Mouse (Mus musculus) kidney, adult 8-10 months (tissue): ENCODE results near the gene Aqr.
A peak's percentile ranks its signal among the peaks of the same experiment; 100 is the strongest.

ENCODE experiments used
- DNase-seq, 2 experiments: peaks; one replicate each; pipeline ENCODE4 v3.0.0; 2022

Gene Aqr

DNA sequence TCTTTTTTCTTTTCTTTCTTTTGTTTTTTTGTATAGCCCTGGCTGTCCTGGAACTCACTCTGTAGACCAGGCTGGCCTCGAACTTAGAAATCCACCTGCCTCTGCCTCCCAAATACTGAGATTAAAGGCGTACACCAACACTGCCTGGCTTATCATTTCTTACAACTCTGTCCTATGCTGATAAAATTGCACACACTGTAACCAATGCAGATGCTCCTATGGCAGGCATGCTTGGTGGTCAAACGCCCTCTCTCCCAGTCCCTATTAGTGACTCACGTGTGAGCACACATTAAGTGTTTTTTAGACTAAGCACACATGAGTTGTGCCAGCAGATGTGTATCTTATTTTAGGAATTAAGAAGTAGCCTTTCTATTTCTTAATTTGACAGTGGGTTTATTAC is 53.5 kb downstream of the Aqr start:
- DNase-seq = no peak

DNA sequence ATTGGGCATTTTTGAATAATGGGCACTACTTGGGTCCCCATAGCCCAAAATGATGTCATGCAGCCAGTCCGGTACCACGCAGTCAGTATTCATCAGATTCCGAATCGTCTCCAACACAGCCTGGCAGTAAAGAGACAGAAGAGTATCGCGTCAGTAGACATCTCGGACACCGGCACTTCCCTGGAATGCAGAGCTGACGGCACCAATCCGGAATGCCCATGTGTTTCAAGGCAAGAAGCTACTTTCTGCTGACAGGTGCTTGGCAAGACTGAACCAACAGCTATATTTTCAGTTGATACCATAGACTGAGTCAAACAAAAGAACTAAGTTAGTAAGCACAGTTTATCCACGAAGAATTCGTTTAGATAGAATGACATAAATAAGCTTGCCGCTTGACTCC is 56.2 kb downstream of the Aqr start:
- DNase-seq = no peak

DNA sequence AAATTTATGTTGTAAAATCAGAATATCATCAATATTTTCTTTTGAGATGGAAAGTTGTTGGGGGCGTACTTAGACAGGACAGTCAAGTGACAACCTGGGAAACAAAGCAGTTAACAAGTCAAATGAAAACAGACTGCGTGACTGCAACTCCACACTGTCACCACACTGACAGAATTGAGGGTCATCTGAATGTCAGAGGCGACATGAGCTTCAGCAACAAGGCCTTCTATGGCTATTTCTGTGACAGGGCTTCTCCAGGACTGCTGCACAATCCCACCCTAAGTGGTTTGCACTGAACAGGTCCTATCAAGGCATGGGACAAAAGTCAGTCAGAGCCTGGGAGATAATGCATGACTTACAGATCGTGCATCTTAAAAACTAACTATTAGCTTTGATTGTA is 63.5 kb downstream of the Aqr start:
- no peak for DNase-seq

DNA sequence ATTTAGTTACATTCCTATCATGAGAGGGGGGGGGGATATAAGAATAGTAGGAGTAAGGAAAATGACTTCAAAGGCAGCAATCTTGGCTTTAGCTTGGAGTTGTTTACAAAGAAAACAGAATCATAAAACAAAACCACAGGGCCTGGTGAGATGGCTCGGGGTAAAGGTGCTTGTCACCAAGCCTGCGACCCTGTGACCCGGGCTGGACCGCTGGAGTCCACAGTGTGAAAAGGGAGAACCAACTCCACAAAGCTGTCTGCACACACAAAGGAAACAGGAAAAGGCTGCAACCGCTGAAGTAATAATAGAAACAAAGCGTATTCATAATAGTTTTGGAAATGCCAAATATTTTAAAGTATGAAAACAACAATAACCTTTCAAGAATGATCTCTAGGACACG is 67.4 kb downstream of the Aqr start:
- peak; percentile 7 to 23 for DNase-seq

DNA sequence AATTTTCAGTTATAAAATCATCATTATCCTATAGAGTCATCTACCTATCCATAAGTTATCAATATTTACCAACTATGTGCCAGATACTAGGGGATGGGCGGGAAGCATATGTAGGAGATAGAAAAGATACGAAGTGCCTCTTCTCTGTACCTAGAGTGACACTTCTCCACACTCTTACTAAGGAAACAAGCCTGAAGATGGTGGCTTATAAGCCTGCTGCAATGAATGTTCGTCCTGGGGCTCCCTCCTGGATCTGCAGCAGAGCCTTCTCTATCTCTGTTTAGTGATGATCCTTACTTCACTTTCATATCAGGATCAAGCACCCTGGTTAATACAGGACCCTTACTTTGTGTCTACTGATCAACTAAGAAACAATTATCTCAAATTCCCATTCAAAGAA is 69.2 kb downstream of the Aqr start:
- no peak for DNase-seq

DNA sequence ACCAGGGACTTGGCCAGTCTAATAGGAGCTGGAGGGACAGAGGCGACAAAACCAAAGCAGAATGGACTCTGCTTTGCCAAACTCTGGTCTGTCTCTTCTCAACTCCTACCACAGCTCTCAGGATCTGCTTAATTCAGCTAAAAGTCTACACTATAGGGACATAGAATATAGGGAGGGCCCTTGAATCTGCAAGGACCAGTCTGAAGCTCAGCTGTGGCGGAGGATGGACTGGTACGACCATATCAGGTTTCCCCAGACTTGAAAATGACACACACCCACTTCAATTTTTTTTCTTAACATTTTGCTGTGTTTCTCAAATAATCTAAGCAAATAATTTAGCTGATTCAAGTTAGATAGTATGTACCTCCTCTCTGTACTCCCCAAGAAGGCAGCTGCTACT is 69.6 kb downstream of the Aqr start:
- no peak for DNase-seq

DNA sequence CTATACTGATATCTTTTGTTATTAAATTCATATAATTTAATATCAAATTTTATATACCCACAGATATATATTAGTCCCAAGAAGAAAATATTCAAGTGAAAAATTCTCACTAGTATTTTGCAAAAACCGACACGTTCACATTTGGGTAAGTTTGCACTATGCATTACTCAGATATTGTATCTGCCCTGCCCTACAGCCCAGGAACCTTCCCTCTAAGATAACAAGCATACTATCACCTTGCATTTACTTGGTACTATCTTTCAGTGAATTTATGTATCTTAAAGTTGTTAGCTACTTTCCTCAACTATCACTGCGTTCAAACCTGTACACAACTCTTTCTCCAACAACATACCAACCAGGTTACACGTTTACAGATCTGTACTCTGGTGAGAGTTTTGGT is 71.3 kb downstream of the Aqr start:
- DNase-seq = no peak

DNA sequence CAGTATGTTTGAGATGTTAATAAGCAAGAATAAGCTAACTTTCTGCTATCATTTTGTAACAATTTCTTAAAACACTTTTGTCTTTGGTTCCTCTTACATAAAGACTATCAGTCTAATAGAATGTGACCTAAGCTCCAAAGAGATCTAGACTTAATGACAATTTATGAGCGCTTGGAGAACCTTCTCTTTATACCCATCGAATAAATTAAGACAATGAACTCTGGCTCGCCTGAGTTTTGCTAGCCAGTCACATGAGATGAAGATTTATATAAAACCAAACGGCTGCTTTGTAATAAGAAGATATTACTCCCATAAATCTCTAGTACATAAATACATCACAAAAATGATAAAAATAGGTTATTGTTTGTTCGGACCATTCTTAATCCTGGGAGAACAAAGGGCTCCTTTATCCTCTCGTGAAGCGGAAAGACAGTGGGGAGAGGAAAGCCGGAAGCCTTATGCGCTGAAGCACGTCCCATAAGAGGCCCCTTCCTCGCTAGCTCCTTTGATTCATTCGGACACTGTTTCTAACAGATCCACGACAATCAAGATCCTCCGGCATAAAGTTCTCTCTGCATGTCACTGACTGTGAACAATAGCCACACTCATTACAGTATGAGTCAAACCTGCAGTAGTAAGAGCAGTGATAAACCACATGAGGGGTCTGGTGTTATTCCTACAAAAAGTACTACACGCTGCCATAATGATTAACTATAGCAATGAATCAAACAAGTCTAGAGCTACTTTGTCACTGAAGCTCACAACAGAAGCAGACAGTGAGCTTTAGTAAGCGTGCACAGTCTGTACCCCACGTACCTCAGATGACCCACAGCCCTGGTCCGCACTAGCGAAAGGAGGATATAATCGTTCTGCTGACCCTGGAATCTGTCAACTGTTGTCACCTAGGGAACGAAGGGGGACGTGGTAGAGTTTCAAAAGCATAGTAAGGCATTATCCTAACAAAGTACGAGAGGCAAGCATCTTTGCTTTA is 79.2 kb downstream of the Aqr start:
- DNase-seq = no peak

DNA sequence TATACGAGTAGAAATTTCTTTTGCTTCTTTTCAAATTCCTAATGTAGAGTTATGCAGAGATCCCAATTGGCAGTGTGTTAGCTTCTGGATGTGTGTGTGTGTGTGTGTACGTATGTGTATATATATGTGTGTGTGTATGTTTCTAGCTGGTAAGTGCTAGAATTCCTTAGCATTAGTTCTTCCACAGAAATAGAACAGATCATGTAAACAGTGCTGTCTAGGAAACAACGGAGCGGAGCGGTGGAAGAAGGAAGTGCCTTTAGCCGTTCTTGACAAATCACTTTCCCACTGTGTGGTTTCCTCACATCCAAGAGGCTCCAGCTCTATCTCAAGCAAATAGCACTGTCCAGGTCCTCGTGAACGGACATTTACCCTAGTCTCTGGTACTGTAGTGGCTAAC is 80.4 kb downstream of the Aqr start:
- no peak for DNase-seq

DNA sequence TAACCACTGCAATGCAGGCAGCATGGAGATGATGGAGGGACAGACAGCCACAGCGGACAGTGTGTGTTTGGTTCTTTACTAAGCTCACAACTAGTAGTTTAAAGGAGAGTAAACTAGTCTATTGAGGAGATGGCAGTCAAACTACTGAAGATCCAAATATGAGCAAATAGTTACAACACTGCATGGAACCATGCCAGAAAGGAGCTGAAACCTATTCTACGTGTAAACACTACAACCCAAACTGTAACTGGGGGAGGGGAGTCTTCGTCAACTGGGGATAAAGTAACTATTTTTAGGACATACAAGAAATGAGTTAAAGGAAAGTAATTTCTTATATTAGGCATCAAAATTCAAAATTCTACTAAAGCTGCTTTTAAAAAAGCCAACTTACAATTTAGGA is 84.4 kb downstream of the Aqr start:
- DNase-seq = no peak

DNA sequence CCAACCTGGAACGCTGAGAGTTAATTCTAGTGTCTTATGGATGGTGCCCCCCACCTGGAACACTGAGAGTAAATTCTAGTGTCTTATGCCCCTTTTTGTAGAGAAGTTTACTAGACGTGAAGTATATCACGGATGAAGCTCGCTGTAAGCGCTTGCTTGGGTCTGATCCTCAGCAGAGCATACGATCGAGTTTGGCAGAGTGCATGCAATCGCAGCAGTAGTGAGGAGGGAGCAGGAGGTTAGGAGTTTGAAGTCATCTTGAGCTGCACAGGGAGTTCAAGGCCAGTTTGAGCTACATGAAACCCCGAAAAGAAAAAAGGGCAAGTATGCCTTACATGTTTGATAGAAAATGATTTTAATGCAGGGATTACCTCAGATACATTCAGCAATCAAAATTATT is 86.0 kb downstream of the Aqr start:
- no peak for DNase-seq

DNA sequence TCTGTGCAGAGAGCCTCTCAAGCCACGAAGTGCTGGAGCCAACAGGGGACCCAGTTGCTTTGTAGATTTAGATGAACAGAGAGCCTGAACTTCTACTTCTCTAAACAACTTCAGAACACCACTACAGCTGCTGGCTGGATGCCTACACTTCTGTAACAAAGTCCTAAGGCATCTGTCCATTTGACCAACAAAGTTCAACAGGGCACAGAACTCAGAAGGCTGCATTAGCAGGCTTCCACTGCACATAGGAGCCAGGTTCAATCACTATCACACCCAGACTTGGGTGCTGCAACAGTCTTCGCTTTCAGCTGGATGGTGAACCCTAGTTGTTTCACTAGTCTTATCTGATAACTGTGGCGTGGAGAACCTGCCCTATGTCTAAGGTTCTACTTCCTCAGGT is 87.0 kb downstream of the Aqr start:
- DNase-seq = no peak

DNA sequence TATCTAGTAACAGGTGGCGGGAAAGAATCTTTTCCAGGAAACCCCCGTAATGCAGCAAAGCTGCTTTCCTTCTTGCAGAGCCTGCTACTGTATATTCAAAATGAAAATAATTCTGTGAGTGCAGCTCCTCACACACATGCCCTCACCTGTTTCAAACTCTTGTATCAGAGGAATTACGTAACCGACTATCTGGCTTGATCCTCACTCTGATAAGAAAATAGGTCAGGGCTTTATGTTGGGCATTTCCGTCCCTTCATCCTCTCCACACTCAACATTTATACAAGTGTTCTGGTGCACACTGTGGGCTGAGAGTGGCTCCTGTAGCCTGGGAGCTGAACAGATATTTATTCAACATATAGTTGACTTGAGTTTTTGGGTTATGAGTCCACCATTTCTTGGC is 87.7 kb downstream of the Aqr start:
- DNase-seq = no peak

DNA sequence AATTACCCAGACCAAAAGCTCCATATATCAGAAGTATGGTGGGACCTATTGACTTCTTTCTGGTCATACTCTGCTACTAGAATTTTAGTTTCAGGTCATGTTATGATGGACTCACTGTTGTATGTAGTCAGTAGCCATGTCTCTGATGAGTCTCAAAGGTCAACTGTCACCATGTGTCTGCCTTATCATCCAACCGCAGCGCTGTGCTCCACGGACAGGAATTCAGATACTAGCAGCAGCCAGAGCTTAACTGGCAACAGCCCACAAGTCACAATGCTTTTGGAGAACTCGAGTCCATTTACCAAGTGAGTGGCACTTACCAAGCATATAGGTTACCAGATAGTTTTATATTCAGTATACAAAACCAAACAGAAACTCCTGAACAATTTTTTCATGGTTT is 89.2 kb downstream of the Aqr start:
- no peak for DNase-seq

DNA sequence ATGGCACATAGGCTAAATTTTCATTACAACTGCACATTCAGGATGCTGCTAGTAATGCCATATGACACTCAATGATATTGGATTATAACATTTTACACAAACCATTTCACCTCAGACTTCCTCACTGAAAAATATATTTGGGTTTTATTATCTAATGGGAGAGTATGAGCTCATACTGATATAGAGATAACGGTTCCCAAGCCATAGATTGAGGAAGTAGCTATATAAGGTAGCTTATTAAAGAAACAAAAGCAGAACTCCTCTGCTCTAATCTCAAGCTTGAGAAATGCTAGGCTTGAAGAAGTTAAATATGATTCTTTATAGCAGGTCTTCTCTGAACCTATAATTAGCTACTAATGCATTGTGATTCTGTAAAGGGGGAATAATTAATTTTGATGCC is 90.3 kb downstream of the Aqr start:
- no peak for DNase-seq

DNA sequence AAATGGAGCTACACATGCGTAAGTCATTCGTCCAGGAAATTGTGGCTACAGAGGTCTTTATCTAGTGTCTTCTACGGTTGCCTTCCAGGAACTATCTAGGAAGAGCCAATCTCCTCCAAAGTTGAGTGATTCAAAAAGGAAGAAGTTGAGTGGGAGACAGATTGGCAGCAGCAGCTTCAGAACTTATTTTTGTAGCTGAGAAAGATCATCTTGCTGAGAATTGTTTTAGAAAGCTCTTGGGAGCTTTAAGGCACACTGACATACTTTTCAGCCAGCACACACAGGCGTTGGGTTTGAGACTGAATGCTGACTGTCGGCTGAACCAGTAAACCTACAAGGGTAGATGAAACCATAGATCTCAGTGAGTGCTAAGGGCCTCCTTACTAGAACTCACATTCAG is 91.5 kb downstream of the Aqr start:
- no peak for DNase-seq

DNA sequence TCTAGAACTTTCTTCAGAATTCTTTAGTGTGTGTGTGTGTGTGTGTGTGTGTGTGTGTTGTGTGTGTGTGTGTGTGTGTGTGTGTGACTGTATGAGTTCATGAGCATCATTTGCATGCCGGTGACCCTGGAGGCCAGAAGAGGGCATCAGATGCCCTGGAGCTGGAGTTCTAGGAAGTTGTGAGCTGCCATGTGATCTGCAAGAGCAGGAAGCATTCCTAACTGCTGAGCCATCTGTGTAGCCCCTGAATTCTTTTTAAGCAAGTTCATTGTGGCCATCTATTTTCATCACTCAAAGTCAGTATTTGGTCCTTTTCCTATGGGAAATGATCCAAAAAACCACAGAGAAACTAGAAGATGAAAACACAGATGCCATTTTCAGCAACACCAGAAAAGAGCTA is 92.1 kb downstream of the Aqr start:
- no peak for DNase-seq

DNA sequence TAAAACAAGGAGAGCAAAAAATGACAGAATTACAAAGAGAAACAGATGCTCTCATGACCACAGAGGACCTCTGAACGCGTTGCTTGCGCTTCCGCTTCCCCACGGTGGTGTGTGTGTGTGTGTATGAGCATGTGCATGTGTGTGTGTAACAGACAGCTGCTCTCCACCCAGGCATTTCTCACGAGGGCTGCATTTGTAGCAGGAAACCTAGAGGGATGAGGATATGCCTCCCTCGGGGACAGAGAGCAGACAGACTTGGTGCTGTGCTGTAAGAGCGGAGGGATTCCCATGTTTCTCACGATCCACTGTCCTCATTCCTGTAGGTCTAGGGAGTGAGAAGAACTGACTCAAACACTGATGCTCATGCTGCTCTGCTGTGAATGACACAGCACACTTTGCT is 93.2 kb downstream of the Aqr start:
- DNase-seq = no peak

DNA sequence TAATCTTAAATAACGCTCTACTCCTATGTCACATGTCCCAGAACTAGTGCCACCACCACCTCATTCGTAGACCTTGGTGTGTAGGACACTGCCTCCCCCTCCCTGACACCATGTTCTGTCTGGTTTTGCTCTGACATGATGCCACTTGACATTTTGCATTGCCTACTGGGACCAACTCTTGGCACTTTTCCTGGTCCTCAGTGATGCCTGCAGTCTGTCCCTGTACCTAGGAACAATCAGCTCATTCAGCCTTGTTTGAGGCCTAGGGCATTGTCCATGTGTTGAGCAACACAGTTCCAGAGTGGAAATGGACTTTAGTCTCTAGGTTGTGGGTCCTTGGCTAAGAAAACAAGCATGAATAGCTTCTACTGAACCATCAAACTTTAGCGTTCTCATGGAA is 97.0 kb downstream of the Aqr start:
- peak; percentile 25 to 33 for DNase-seq

DNA sequence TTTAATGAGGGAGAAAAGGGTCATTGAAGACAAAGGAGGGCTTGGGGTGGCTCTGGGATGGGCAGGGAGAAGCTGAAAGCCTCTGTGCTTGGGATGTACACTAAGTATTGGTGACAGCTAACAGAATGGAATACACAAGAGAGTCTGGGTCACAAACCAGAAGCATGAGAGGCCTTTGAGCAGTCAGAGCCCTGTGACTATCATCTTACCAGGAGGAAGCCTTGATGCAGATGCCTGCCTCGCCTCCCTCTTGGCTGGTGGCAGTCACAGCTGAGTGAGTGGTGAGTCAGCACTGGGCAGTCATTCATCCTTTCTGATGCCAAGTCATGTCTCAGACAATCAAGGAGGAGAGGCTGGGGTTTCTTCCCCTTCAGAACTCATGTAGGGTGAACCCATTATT is 99.6 kb downstream of the Aqr start:
- no peak for DNase-seq

DNA sequence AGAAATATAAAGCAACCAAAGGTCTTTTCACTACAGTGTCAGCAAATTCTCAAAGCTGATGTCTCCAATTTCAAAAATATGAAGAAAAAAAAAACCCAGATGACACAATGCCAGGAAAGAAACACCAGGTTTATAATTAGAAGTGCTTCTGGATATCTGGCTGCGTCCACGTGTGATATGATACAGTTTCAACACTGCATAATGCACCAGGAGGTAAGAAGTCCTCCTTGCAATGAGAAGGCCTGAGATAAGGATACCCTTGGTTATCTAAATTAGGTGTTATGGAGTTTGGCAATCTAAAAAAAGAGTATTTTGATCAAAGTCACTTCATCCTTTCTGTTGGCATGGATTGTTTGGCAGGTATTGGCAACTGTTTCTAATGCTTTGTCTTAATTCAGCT is 114.9 kb downstream of the Aqr start:
- no peak for DNase-seq

DNA sequence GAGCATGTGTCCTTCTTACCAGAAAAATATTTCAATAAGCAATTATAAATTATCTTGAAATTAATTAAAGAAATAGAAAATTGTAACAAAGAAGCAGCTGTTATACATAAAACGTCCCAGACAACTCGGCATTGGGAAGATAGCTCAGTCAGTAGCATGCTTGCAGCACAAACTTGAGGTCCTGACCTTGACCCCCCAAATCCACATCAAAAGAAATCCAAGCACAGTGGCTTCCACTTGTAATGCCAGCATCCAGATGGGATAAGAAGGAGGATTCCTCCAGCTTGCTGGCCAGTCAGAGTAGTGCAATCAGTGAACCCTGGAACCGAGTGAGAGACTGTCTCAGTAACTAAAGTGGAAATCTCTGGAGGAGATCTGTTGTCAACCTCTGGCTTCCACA is 120.6 kb downstream of the Aqr start:
- DNase-seq = no peak

DNA sequence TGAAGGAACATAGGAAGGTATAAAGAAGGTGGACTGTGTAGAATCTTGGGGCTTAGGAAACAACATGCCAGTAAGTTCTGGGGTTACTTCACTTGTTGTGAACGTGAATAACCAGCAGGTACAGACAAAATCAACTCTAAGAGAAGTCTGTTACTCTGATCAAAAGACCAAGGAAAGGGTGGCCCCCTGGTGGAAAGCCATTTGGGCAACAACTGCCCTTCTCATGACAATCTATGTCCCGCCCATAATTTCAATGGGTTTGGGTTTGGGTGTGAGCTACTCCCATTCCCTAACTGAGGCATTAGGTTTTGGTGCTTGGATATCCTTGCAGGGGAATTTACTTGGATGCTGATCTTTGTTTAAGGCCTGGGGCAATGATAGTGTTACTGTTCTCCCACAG is 122.8 kb downstream of the Aqr start:
- DNase-seq = no peak

DNA sequence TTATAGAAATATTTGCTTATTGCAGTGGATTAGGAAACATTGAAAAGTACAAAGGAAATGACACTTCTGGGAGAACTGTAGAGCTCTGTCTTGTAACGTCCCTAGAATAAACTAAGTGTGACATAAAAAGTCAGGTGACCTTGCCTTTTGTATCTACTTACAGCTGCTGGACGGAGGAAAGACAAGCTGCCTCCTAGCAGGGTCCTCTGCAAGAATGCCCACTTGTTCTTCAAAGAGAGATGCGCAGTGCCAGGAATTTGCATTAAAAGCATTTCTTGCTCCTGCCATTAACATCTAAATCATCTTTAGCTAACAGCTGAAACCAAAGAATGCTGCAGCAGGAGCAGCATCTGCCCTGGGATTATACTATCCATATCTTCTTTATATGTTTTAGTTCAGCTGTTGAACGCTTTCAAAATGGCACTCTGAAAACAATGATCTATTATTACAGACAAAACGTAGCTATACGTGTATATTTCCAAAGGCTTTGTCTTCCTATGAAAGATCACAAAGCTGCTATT is 126.7 kb downstream of the Aqr start:
- DNase-seq = no peak

DNA sequence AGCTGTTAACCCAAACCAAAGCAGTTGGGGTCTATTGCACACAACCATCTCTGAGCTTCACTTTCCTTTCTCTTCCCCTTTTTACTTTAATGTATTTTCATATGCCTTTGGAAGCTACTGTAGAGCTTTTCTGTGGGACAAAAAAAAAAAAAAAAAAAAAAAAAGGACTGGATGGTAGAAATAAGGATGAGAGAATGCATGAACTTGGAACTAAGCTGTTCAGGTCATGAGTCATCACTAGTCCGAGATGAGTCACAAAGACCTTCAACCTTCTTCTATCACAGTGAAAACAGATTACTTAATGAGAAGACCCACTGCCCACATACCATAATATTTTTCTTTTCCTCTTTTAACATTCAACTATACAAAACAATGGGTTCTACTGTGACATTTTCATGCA is 127.2 kb downstream of the Aqr start:
- no peak for DNase-seq
